Mouse (Mus musculus): ENCODE measurements around the gene Srpk2.
"Not testable (repeated sequence)": the region's sequence is repeated elsewhere in the genome, so short reads cannot be mapped to it uniquely, and the experiment has no call there.

Gene Srpk2

DNA sequence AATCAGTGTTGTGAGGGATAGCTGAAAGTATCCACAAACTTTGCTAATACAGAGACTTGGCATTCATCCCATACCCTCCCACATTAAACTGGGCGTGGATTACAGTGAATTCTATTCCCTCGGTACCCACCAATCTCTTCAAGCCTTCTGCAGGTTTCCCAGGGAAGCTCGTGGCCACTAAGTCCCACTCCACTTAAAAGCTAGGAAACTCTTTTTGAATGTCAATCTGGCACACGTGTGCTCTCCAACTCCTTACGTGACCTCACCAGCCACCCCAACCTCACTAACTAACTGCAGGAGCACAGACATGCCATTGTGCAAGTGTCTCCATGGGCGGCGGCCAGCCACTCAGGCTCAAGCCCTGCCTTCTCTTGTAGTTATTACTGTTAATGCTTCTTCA is 12.3 kb downstream of the Srpk2 start:
- no peak for DNase-seq

DNA sequence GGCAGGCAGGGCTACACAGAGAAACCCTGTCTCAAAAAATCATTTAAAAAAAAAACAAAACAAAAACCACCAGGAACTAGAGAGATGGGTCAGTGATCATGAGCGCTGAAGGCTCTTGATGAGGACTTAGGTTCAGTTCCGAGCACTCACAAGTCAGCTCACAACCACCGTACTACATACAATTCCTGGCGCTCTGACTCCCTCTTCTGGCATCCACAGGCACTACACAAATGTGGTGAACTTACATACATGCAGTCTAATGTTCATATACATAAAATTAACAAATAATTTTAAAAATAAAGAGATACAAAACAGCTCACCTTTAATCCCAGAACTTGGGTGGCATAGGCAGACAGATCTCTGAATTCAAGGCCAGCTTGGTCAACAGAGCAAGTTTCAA is 13.5 kb downstream of the Srpk2 start:
- DNase-seq, result peak in 1 of 2 experiments; percentile 6

DNA sequence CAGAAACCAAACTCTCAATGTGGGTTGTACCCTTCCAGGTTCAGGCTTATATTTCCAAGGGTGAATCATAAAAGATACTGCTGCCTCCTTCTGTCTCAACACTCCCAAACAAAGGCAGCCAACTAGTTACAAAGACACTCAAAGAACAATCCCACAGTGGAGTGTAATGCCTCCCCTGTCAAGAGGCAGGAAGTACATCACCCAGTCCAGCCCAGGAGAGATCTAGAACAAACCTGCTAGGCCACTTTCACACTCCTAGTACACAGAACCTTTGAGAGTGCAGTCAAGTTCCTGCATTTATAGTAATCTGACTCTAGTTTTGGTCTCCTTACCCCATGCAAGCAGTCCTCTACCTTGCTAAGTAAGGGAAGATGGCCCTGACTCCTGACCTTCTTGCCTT is 18.5 kb downstream of the Srpk2 start:
- no peak for DNase-seq

DNA sequence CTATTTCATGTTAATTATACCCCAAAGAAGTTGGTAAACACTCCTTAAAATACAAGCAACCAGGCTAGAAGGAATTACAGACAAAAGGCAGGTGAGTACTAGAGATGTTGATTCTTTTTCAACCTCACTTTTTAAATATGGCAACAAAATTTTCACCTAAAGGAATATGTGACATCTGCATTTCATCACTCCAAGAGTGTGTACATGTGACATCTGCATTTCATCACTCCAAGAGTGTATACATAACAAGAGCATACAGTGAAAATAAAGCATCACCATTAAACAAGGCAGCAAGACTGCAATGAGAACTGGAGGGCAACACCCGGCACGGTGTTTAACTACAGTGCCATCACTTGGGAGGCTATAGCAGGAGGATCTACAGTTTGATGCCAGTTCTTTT is 23.2 kb downstream of the Srpk2 start:
- DNase-seq, result no peak

DNA sequence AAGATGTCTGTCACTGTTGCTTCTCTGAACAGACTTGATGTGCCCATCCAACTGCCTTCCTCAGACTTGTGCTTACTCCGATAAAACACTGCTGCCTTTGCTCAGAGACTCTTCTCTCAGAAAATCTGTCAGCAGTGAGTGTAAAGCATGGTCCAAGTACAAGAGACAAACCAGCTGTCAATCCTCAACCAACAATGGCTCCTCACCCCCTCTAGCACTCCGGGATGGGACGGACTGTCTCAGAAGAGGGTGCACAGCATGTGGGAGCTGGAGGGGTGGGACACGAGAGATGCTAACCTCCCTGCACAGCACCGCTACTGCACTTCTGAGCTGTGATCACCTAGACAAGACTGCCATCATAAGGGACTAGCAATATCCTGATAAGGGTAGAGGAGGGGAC is 26.4 kb downstream of the Srpk2 start:
- no peak for DNase-seq

DNA sequence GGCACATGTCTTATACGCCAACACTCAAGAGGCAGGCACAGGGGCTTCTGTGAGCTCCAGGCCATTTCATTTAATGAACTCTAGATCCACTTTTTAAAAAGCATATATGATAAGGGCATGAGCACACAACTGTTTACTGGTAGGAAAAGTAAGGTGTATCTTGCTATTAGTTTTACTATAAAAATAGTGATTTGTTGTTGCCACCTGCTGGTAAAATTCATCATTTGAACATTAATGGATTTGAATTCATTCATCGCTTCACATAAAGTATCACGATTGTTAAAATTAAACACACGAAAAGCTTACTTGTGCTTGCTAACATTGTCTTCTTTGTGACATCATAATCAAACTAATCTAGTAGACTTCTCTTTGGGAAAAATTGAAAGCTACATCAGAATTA is 27.8 kb downstream of the Srpk2 start:
- DNase-seq, result no peak

DNA sequence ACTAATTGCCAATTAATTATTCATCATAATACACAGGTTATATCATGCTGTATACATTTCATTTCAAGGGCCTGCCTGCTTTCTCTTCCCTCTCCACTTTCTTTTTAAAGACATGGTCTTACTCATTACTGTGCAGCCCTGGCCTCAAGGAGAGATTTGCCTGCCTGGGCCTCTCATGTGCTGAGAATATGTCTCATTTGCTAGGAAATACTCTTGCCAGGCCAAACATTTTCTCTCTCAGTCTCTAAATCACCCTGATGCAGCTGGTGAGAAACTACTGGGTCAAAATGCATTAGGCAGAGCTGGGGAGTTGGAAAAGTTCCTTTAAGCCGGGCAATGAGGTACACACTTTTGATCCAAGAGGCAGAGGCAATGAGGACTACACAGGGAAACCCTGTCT is 29.4 kb downstream of the Srpk2 start:
- DNase-seq, result no peak

DNA sequence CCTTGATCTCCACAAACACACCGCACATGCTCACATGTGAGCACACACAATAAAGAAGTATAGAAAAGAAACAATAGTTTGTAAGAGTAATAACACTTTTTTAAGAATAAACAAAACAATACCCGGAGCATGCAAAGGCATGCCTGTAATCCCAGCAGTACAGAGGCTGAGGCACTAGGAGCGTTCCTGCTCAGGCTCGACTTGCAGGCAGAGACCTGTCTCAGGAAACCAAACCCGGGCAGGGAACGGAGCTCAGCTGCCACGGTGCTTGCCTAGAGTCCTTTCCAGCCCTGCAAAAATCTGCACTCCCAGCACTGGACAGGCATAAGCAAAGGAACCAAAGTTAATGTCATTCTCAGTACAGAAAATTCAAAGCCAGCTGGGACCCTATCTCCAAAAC is 32.1 kb downstream of the Srpk2 start:
- DNase-seq, result no peak

DNA sequence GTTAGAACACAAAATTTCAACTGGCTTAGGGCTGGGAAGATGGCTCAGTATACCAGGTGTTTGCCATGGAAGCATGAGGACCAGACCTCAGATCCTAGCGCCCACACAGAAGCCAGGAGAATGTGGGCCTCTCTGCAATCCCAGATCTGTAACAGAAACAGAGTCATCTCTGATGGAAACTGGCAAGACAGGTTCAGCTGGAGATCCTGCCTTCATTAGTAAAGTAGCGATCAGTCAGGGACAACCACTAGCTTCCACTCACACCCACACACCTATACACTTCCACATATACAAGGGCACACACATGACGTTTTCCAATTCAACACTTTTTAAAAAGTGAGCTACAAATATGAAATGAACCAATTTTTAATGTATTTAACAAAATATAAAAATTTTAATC is 32.6 kb downstream of the Srpk2 start:
- no peak for DNase-seq

DNA sequence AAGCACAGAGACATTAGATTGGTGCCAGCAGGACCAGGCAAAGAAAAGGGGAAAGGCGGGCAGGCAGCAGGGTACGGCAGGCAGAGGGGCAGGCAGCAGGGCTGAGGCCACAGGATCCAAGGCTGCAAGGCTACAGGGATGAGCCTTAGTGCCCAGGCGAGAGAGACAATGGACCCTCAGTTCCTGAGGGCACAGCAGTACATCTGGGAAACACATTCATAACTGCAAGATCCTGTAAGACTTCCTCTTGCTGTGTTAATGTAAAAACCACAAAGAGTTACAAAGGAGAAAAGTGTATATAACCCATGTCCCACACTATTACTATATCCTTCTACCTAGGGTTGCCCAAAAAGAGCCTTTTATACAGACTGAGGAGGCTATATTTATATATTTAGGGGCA is 33.9 kb downstream of the Srpk2 start:
- no peak for DNase-seq

DNA sequence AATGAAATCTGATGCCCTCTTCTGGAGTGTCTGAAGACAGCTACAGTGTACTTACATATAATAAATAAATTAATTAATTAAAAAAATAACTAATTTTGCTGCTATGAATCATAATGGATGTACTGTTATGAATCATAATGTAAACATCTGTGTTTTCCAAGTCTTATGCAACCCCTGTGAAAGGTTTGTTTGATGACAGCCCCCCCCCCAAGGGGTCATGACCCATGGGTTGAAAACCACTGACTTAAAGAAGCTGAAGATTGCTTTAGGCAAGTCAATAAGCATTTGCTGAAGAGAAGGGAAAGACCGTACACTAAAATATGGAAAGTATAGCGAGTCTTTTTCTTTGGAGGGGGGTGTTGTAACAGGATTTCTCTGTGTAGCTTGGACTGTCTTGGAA is 35.2 kb downstream of the Srpk2 start:
- no peak for DNase-seq

DNA sequence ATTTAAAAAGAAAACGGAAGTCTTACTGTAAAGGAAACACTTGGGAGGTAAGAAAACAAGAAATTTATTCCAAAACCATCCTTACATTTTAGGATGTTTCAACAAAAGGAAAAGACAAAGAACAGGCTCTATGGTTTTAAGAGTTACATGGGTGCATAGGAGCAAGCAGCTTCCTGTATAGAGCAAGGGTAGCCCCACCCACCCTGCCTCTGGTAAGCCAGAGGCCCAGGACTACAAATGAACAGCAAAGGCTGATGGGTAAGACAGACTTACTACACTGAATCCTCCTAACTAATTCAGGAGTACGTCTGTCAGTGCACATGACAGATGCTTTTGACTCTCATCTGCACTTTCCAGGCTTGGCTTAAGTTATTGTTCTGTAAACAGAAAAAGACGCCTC is 38.7 kb downstream of the Srpk2 start:
- no peak for DNase-seq

DNA sequence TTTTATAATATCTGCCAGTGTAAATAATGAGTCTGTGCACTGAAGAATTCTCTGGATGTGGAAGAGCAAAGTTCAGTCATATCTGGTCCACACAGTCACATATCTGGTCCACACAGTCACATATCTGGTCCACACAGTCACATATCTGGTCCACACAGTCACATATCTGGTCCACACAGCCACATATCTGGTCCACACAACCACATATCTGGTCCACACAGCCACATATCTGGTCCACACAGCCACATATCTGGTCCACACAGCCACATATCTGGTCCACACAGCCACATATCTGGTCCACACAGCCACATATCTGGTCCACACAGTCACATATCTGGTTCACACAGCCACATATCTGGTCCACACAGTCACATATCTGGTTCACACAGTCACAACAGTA is 45.2 kb downstream of the Srpk2 start:
- not testable (repeated sequence) for DNase-seq

DNA sequence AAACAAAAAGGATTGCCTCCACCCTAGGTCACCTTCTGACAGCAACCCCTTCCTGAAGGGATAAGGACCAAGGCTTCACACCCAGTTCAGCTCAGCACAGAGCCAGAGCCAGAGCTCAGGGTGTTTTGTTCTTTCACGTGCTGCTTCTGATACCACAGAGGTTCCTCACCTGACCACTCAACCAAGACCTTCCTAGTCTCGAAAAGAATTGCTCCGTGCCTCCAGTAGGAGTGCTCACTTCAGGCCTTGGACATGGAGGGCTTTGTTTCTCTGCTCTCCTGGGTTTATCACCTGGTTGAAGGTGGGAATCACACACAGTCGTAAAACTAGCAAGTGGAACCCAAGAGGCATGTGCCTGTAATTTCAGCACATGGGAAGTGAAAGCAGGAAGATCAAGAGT is 46.4 kb downstream of the Srpk2 start:
- no peak for DNase-seq

DNA sequence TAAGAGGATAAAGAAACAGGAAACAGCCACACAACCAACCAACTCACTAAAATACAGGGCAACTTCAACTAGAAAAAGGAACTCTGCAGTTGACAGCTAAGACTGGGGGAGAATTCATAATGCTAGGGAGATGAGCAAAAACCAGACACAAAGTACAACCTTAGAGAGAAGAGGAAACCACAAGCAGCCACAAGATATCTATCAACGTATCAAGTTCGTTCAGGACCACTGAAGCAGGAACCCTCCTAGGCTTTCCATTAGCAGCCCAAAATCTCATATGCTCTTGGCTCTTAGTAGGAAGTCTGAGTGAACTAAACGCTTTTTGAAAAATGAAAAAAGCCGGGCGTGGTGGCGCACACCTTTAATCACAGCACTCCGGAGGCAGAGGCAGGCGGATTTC is 47.1 kb downstream of the Srpk2 start:
- no peak for DNase-seq

DNA sequence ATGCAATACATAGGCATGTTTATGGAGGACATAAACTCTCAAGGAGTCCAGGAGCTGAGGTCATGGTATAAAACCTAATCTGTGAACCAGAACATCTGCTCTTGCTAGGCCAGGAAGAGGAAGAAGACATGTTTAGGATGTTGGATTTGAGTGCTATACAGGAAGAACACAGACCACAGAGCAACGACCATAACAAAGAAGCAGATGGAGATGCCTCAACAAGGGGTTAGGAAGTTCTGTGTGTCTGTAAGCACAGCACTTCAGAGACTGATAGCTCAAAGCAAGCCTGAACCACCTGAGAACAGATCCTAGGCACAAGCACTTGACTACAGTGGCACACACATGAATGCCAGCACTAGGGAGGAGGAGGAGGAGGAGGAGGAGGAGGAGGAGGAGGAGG is 52.9 kb downstream of the Srpk2 start:
- DNase-seq, result no peak

DNA sequence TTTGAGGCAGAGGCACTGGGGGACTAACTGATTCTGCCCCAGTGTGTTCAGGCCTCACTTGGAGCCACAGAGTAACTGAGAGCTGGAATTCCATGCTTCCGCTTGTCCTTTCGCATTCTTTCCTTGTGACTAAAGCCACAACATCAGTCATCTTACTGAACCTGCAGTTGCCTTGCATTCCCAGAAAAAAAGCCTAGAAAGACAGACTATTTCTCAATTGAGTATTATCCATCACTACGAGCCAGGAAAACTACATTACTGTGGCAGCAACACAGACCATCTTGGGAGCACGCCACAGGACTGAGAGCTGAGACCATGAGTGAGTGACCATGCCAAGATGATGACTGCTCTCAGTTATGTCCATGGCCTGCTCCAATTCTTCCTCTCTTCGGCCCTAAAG is 57.2 kb downstream of the Srpk2 start:
- no peak for DNase-seq

DNA sequence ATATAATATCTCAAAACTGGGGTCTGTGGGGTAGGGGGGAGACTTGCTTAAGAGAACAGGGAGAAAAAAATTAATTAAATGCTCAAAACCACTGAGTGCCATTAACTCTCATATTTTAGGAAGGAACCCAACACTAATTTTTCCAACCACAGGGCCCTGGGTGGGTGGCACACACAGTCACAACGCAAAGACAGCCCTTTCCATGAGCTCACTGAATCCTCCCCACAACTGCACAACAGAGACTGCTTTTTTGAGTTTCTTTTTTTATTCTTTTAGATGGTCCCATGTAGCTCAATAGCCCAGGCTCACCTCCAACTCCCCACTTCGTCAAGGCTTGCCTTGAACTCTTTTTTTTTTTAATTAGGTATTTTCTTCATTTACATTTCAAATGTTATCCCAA is 58.2 kb downstream of the Srpk2 start:
- DNase-seq, result no peak

DNA sequence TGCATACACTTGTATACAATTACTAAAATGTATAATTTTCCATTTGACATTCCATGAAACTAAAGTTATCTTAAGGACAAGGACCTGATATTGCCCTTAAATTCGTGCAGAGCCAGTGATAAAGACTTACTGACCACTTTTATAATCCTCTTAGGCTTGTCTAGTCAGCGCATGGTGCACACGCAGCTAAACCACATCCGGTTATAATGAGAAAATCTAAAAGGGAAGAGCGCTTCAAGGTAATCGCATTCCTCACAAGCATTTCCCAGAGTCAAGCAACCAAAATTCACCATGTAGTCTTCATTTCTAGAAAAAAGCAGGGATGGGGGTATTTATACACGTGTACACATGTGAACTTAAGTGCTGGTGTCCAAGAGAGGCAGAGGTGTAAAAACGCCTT is 63.8 kb downstream of the Srpk2 start:
- no peak for DNase-seq

DNA sequence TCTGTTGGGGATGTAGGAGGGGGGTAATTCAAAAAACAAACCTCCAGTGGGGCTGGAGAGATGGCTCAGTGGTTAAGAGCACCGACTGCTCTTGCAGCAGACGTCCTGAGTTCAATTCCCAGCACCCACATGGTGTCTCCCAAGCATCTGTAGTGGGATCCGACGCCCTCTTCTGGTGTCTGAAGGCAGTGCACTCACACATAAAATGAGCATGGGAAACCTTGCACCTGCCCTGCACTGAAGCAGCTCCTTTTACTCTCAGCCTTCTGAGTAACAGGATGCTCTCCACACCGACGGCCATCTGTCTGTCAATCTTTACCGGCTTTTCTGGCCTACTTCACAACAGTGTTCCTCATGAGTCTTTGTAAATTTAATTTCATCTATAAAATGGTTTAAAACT is 65.8 kb downstream of the Srpk2 start:
- DNase-seq, result no peak

DNA sequence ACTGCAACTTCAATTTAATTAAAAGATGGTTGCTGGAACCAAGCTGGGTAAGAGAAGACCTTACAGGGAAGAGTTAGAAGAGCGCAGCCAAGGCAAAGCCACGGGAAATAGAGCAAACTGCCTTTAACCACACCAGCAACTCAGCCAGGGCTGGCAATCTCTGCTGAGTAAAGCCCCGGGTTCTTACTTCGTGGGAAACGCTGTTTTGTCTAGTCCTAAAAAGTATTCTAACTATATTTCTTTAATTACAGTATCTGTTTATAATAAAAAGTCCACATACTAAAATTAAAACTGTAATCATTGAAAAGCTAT is 67.4 kb downstream of the Srpk2 start:
- DNase-seq, result peak in 1 of 2 experiments; percentile 50

DNA sequence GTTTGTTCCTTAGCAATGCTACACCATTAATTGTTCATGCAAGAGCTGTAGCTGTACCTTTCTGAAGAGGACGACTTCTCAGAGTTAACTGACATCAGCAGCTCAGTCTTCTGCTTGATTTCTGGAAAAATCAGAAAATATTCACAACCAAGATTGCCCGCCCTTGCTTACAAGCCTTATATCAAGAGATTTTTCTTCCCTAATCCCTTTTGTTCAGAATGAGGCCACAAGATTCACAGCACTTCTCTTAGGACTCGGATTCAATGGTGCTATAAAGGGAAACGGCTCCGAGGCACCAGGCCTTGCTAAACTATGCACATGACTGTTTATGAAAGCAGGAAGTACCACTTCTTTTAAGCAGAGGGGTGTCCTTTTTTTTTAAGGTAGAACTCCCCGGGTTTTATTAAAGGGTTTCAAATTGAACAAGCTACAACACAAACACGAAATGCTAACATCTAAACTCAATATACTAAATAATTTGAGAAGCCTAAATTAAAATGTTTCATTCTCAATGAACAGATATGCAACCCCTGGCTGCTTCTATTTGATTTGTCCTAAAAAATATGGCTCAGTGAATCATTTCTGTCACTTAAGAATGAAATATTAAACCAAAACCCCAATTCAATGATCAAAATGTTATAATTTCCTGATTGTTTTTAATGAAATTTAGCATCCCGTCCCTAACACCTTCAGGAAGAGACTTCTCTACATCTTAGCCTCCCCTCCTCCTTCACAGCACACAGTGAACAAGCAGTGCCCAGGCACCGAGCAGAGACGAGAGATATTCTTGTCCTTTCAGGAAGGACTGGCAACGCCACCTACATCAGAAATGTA is 67.9 kb downstream of the Srpk2 start:
- peak; percentile 51 to 55 for DNase-seq

DNA sequence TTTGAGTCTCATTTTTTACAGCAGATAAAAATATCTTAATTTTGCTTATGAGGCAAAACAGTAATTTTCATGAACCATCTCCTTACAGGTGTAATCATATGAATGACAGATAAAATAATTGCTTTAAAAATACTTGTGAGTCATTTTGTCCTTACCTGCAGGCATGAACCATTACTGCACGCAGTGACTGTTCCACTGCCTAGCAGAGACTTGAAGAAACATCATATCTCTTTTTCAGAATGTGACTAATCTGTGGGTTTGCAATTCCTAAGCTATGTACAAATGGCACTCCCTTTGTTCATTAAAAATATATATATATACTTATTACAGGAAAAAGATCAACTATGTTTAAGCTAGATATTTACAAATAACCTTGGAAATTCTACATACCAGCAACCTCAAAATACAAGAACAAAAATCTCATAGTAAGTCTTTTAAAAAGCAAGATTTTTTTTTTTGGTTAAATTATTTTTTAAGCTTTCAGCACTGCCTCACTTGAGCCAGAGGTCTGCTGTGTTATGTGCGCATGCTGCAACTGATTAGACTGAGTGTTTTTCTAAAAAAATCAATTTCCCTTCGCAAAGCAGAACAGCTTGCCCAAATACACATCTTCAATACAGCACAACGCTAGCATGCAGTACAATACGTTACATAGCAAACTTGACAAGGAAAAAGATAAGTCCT is 68.7 kb downstream of the Srpk2 start:
- no peak for DNase-seq

DNA sequence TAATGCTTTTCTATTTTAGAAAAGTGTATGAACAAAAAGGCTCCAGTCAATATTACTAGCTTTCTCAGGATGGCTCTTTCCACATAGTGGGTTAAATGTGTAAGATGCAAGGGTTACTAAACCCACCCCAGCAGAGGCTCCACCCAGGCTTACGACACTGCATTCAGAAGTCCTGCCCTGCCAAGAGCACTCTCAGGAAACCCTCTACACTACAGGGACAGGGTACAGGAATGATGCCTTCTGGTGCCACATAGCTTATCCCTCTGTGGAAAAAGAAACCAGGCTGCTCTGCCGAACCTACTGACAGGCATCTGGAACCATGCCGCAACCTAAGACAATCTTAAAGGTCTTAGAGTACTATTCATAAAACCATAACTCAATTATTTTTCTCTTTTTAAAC is 71.6 kb downstream of the Srpk2 start:
- no peak for DNase-seq

Data from kidney, adult 8-10 months (tissue).